ENCODE assay signal across 13 mouse cellular contexts in genomic region chr8:80868006-80868702, GRCm38 (mm10). TPM values are rescaled to one million over a fixed set of nuclear protein-coding genes. Genes with fewer than 3 reads are reported as not detected.
DNase-seq lines count a peak whose midpoint lies in the region; ATAC-seq and TF ChIP-seq lines count a peak whose summit lies in the region.
"Had no signal": no experiment of that assay in that cellular context is flagged by ENCODE, and none has a peak within 500 bp of the region (broad histone marks: within the 10 kb centered on the region; RNA-seq: fewer than 3 reads in every experiment).

No protein-coding gene starts in this region.

- no peak overlapping the region for H3K4me2 ChIP-seq in forebrain, embryonic 14.5 days (ENCODE audit: low read length)
- peak overlapping the region; percentile 56 for H3K4me2 ChIP-seq in heart, embryonic 15.5 days
- peak overlapping the region; percentile 90 for H3K4me2 ChIP-seq in liver, embryonic 14.5 days (ENCODE audit: low read depth)
- H3K4me2 ChIP-seq: embryonic facial prominence, embryonic 12.5 days had no signal

- no peaks in the 10 kb centered on the region for H3K36me3 ChIP-seq in forebrain, embryonic 10.5 days (replicated peaks)
- no peaks in the 10 kb centered on the region for H3K36me3 ChIP-seq in forebrain, embryonic 14.5 days (ENCODE audit: control insufficient read depth, insufficient read depth, low read length)
- H3K36me3 ChIP-seq in heart, embryonic 15.5 days: peaks cover 10% of the 10 kb centered on the region; the same call in 1 of the 2 replicates
- peaks cover 12% of the 10 kb centered on the region for H3K36me3 ChIP-seq in liver, embryonic 14.5 days (replicated peaks; ENCODE audit: control insufficient read depth, insufficient read depth, low read depth)
- H3K36me3 ChIP-seq: midbrain, embryonic 10.5 days had no signal

- no peak overlapping the region for H3K27ac ChIP-seq in forebrain, embryonic 10.5 days
- H3K27ac ChIP-seq in forebrain, embryonic 14.5 days (ENCODE audit: low read depth, low read length): no peak overlapping the region
- H3K27ac ChIP-seq in heart, embryonic 15.5 days: peak overlapping the region; percentile 87
- H3K27ac ChIP-seq in liver, embryonic 14.5 days: peak overlapping the region; percentile 67
- H3K27ac ChIP-seq: midbrain, embryonic 10.5 days had no signal

- no peaks in the 10 kb centered on the region for H3K9me3 ChIP-seq in forebrain, embryonic 10.5 days
- no peaks in the 10 kb centered on the region for H3K9me3 ChIP-seq in forebrain, embryonic 14.5 days (replicated peaks; ENCODE audit: control insufficient read depth, low read length)
- no peaks in the 10 kb centered on the region for H3K9me3 ChIP-seq in heart, embryonic 15.5 days (replicated peaks)
- no peaks in the 10 kb centered on the region for H3K9me3 ChIP-seq in liver, embryonic 14.5 days (ENCODE audit: control insufficient read depth, low read length)
- H3K9me3 ChIP-seq: embryonic facial prominence, embryonic 12.5 days; midbrain, embryonic 10.5 days had no signal

- TF ChIP-seq EP300 in liver, embryonic 14.5 days (IDR thresholded peaks at IDR 0.05; ENCODE audit: low read depth): no peak

- intact Hi-C loops in heart, postnatal 10 days (cut with DNase I): loop anchor here (5.0 kb wide), 1 partner anchor 51 kb away; no protein-coding TSS in a partner anchor
- intact Hi-C loops in left cerebral cortex, postnatal 36 days (cut with DNase I): no loop called here

- no peak for ATAC-seq in forebrain, embryonic 14.5 days
- ATAC-seq in heart, embryonic 15.5 days (replicated peaks; ENCODE audit: insufficient number of reproducible peaks, insufficient read depth, low FRiP score, low read depth): no peak
- no peak for ATAC-seq in liver, embryonic 14.5 days (ENCODE audit: insufficient read depth)

- 0 out of 2 replicates have a peak overlapping the region, but pooled peaks have one; percentile 3 for H3K4me3 ChIP-seq in forebrain, embryonic 10.5 days
- no peak overlapping the region for H3K4me3 ChIP-seq in forebrain, embryonic 14.5 days (ENCODE audit: low read depth, low read length)
- peak overlapping the region; percentile 34 for H3K4me3 ChIP-seq in heart, embryonic 15.5 days
- peak overlapping the region; percentile 75 to 76 for H3K4me3 ChIP-seq in liver, embryonic 14.5 days (ENCODE audit: insufficient read depth in 1 of 2, low read depth in 2 of 2, low read length in 2 of 2)
- H3K4me3 ChIP-seq: embryonic facial prominence, embryonic 12.5 days; midbrain, embryonic 10.5 days had no signal

- DNase-seq in forebrain, embryonic 10.5 days (ENCODE audit: extremely low spot score, low spot score): no peak
- no peak for DNase-seq in forebrain, embryonic 14.5 days (ENCODE audit: low spot score)
- no peak for DNase-seq in heart, postnatal 10 days
- DNase-seq in c-Kit-positive CD71-positive TER-119-positive erythroid progenitor cells, embryonic 14.5 days (ENCODE audit: low spot score): peak; percentile 40
- no peak for DNase-seq in liver, embryonic 14.5 days (ENCODE audit: low read depth in 3 of 3, low spot score in 3 of 3)
- no peak for DNase-seq in left cerebral cortex, postnatal 36 days (ENCODE audit: low spot score in 2 of 2)
- no peak for DNase-seq in spleen, adult 12 weeks (ENCODE audit: low spot score)
- DNase-seq: cerebellum, postnatal 36 days; right cerebral cortex, postnatal 14 days; thymus, postnatal 36 days had no signal

- H3K27me3 ChIP-seq in forebrain, embryonic 10.5 days (ENCODE audit: poor library complexity, severe bottlenecking): no peaks in the 10 kb centered on the region
- H3K27me3 ChIP-seq in forebrain, embryonic 14.5 days (replicated peaks; ENCODE audit: control insufficient read depth, insufficient read depth, low read length): no peaks in the 10 kb centered on the region
- no peaks in the 10 kb centered on the region for H3K27me3 ChIP-seq in heart, embryonic 15.5 days
- no peaks in the 10 kb centered on the region for H3K27me3 ChIP-seq in liver, embryonic 14.5 days (ENCODE audit: control insufficient read depth, insufficient read depth, low read length)
- H3K27me3 ChIP-seq: embryonic facial prominence, embryonic 12.5 days had no signal

- H3K4me1 ChIP-seq in forebrain, embryonic 10.5 days: peaks cover 58% of the 10 kb centered on the region
- H3K4me1 ChIP-seq in forebrain, embryonic 14.5 days (ENCODE audit: control insufficient read depth, insufficient read depth, low read length): peaks cover 25% of the 10 kb centered on the region
- H3K4me1 ChIP-seq in heart, embryonic 15.5 days (replicated peaks): peaks cover 84% of the 10 kb centered on the region
- H3K4me1 ChIP-seq in liver, embryonic 14.5 days (replicated peaks; ENCODE audit: control insufficient read depth in 2 of 2, insufficient read depth in 2 of 2, low read length in 1 of 2): peaks cover 44 to 48% of the 10 kb centered on the region in 2 experiments

- no peak overlapping the region for H3K9ac ChIP-seq in forebrain, embryonic 14.5 days (ENCODE audit: low read length)
- H3K9ac ChIP-seq in heart, embryonic 15.5 days: no peak overlapping the region
- peak overlapping the region; percentile 86 for H3K9ac ChIP-seq in liver, embryonic 14.5 days (replicated peaks)
- H3K9ac ChIP-seq: embryonic facial prominence, embryonic 12.5 days had no signal

- WGBS in forebrain, embryonic 10.5 days: 90% methylated on average over 12 of the region's 12 CpGs
- 90% methylated on average over 12 of the region's 12 CpGs for WGBS in forebrain, embryonic 14.5 days
- WGBS in heart, embryonic 15.5 days: 64% methylated on average over 12 of the region's 12 CpGs
- 43% methylated on average over 12 of the region's 12 CpGs for WGBS in liver, embryonic 14.5 days (ENCODE audit: insufficient replicate concordance)

- TF ChIP-seq CTCF in liver, embryonic 14.5 days (IDR thresholded peaks at IDR 0.05; ENCODE audit: low read depth): no peak

RNA-seq across cellular contexts. Expression of gene Gab1, which starts 12.2 kb away (rescaled TPM):
- polyA plus RNA-seq in forebrain, embryonic 10.5 days (2016; fragmentation: Nextera tagmentation; extraction: Ambion mirVana): 10.1 and 11.4 TPM in 2 replicates
- 15.4 and 15.8 TPM in 2 replicates for polyA plus RNA-seq in forebrain, embryonic 14.5 days (2014; fragmentation: Nextera tagmentation; extraction: Ambion mirVana)
- polyA plus RNA-seq in heart, embryonic 15.5 days (2015; fragmentation: Nextera tagmentation; extraction: Ambion mirVana): 28.4 and 30.6 TPM in 2 replicates
- 10 to 100 TPM; 41.2 to 51.1 TPM for total RNA-seq in heart, postnatal 10 days (2021)
- polyA plus RNA-seq in liver, embryonic 14.5 days (2012; rRNA removed): 10.3 and 10.8 TPM in 2 replicates
- polyA plus RNA-seq in liver, embryonic 14.5 days (2014; fragmentation: Nextera tagmentation; extraction: Ambion mirVana): 7.8 and 10.6 TPM in 2 replicates
- 10 to 100 TPM; 14.6 to 15.4 TPM for total RNA-seq in left cerebral cortex, postnatal 36 days (2021)

Comparison
In these comparisons a context has a peak if more than half of its experiments do, and no peak if none do; other contexts are left out.
1. H3K27ac ChIP-seq: peak in heart, embryonic 15.5 days (single experiment) and liver, embryonic 14.5 days (single experiment); none in forebrain, embryonic 10.5 days (single experiment) and forebrain, embryonic 14.5 days (single experiment).